Mouse (Mus musculus) stomach, embryonic 14.5 days (tissue): ENCODE measurements around the gene Scamp2. TPM values are rescaled to one million over a fixed set of nuclear protein-coding genes. Genes with fewer than 3 reads are reported as not detected.

Source experiments
- ATAC-seq: fragments of 200-750 bp; cut with Nextera tagmentation; 2 replicates; pipeline ENCODE4 v1.8.0; 2017; ENCODE audit warnings: low read depth, moderate TSS enrichment; ENCODE audit not compliant: insufficient number of reproducible peaks, insufficient read depth, low FRiP score
- H3K27ac ChIP-seq: fragments of 300-500 bp; sonication (generic); 2 replicates; pipeline ENCODE4 v1.5.1; 2014; ENCODE audit warnings: mild to moderate bottlenecking, low read length, moderate library complexity, mixed read lengths
- H3K27me3 ChIP-seq: fragments of 300-500 bp; sonication (generic); 2 replicates; pipeline ENCODE4 v1.6.1; 2014; ENCODE audit warnings: low read length, control low read depth, mixed read lengths; ENCODE audit not compliant: control insufficient read depth, insufficient read depth
- H3K36me3 ChIP-seq: fragments of 300-500 bp; sonication (generic); 2 replicates; pipeline ENCODE4 v1.6.1; 2014; ENCODE audit warnings: mild to moderate bottlenecking, control low read depth, low read length, moderate library complexity, mixed read lengths; ENCODE audit not compliant: control insufficient read depth, insufficient read depth
- H3K4me1 ChIP-seq: fragments of 300-500 bp; sonication (generic); 2 replicates; pipeline ENCODE4 v1.6.1; 2014; ENCODE audit warnings: low read length, control low read depth, mixed read lengths; ENCODE audit not compliant: control insufficient read depth, insufficient read depth
- H3K4me2 ChIP-seq: fragments of 300-500 bp; sonication (generic); replicated peaks from 2 replicates; pipeline ENCODE4 v1.6.1; 2014; ENCODE audit warnings: low read depth, low read length, control low read depth
- H3K4me3 ChIP-seq: fragments of 300-500 bp; sonication (generic); 2 replicates; pipeline ENCODE4 v1.5.1; 2014; ENCODE audit warnings: low read depth, low read length, control low read depth
- H3K9ac ChIP-seq: fragments of 300-500 bp; sonication (generic); replicated peaks from 2 replicates; pipeline ENCODE4 v1.6.1; 2014; ENCODE audit warnings: low read depth, mild to moderate bottlenecking, control low read depth, low read length, moderate library complexity, mixed read lengths
- H3K9me3 ChIP-seq: fragments of 300-500 bp; sonication (generic); 2 replicates; pipeline ENCODE4 v1.6.1; 2016; ENCODE audit warnings: low read depth, low read length, control low read depth; ENCODE audit not compliant: control insufficient read depth
- WGBS: fragments of 180-500 bp; shearing (Covaris S2); extraction: QIAGEN DNeasy Blood & Tissue Kit; methylation state at CpG from one replicate; pipeline ENCODE4 v1.1.7; 2014; 5-methylcytosine and 5-hydroxymethylcytosine counted together
- polyA plus RNA-seq: library from polyadenylated mRNA; unstranded; fragments of >200 nt; fragmentation: Nextera tagmentation; extraction: Ambion mirVana; gene quantifications from 2 replicates; pipeline ENCODE4 v1.2.1, GENCODE M21; 2014

Gene Scamp2
- polyA plus RNA-seq, 1 experiment from 2014 or later: 85.2 TPM

DNA sequence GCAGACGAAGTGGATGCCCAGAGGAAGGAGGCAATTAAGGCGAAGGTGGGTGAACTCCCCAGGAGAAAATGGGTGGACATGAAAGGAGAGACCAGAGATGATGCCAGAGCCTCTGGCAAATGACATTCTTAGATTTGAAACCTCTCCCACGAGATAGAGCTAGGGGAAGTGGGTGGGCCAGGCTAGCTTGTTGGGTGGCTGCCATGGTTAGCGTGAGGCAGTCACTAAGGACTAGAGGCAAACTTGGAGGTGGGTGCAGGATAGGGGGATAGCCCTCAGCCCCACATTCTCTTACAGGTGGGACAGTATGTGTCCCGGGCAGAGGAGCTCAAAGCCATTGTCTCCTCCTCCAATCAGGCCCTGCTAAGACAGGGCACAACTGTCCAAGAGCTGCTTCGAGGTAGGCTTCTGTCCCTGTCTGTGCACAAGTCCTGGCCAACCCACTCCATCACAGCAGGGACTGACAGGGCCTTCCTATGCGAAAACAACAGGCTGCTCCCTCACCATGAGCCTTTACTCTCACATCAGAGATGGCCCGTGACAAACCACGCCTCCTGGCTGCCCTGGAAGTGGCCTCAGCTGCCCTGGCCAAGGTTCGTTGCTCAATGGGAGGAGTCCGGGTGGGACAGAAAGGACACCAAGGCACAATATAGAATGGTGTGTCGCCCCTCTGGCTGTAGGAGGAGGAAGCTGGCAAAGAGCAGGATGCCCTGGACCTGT is 32.9 kb downstream of the Scamp2 start:
- H3K4me1 ChIP-seq: peaks cover 8% of the 10 kb centered on the region; the same call in 1 of the 2 replicates
- no peak overlapping the region for H3K4me3 ChIP-seq
- WGBS: 55% methylated on average over 12 of the region's 12 CpGs
- peaks cover 9% of the 10 kb centered on the region for H3K36me3 ChIP-seq
- H3K4me2 ChIP-seq: no peak overlapping the region
- no peaks in the 10 kb centered on the region for H3K9me3 ChIP-seq
- no peak overlapping the region for H3K27ac ChIP-seq
- no peak for ATAC-seq
- no peaks in the 10 kb centered on the region for H3K27me3 ChIP-seq
- no peak overlapping the region for H3K9ac ChIP-seq

DNA sequence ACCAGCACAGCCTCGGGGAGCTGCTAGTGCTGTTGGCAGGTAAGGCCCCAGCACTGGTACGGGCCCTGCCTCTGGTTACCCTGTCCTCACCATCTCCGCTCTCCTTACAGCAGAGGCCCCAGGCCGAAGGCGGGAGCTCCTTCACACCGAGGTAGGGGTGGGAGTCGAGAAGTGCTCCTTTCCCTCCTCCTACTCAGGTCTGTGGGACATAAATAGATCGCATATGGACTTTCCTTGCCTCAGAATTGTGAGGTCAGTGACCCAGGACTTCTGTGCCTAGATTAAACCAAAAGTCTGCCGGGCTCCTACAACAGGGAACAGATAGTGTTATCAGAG is 33.4 kb downstream of the Scamp2 start:
- ATAC-seq: no peak
- 72% methylated on average over 9 of the region's 9 CpGs for WGBS

DNA sequence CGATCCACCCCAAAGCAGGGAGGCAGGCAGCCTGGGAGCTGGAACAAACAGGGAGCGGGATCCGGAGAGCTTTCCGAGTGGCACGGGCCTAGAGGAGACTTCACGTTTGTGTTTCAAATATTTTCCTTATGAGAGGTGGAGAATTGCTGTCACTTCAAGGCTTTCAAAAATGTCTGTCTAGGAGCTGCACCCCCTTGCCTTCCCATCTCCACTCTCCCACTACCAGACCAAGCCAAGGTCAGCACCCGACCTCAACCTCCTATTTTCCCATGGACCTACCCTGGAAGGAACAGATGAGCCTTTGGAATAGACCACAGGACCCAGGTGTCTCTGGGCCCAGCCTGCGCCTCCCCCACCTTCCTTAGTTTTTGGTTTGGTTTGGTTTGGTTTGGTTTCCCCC is 36.5 kb downstream of the Scamp2 start:
- 82% methylated on average over 8 of the region's 8 CpGs for WGBS
- Histone ChIP-seq H3K36me3 (peaks cover 9% of the 10 kb centered on the region), H3K27me3 (no peaks in the 10 kb centered on the region), H3K9me3 (no peaks in the 10 kb centered on the region), H3K4me3 (no peak overlapping the region), H3K27ac (no peak overlapping the region), H3K4me1 (peaks cover 6% of the 10 kb centered on the region; the same call in 1 of the 2 replicates), H3K4me2 (no peak overlapping the region), H3K9ac (no peak overlapping the region)
- ATAC-seq: no peak

More for the DNA sequence above, 33.4 kb downstream of the Scamp2 start:
- Histone ChIP-seq H3K27me3 (no peaks in the 10 kb centered on the region), H3K27ac (no peak overlapping the region), H3K4me3 (no peak overlapping the region), H3K9ac (no peak overlapping the region), H3K9me3 (no peaks in the 10 kb centered on the region), H3K36me3 (peaks cover 9% of the 10 kb centered on the region), H3K4me1 (peaks cover 4% of the 10 kb centered on the region; the same call in 1 of the 2 replicates), H3K4me2 (no peak overlapping the region)

DNA sequence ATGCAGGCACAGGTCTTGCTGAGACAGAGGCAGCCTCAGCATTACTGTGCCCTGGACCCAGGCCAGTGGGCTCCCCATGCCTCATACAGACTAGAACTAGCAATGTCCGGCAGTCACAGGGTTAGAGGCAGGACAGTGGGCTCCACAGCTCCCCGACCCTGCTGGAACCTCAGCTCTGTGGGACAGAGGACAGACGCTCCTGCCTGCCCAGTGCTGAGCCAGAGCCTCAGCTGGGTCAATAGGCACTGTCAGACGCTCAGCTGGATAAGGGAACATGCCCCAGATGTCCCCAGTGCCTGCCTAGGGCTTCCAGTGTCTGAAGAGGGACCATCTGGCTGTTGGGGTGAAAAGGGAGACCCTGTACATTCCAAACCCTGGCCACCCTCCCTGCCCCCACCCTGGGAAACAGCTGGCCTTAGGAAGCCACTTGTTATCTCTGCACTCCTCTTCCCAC is 37.2 kb downstream of the Scamp2 start:
- Histone ChIP-seq H3K4me1 (peaks cover 6% of the 10 kb centered on the region; the same call in 1 of the 2 replicates), H3K4me2 (no peak overlapping the region), H3K27me3 (no peaks in the 10 kb centered on the region), H3K9ac (no peak overlapping the region), H3K36me3 (peaks cover 7% of the 10 kb centered on the region), H3K9me3 (no peaks in the 10 kb centered on the region), H3K27ac (no peak overlapping the region), H3K4me3 (no peak overlapping the region)
- ATAC-seq: 0 out of 2 replicates have a peak, but pooled peaks have one; percentile 12
- 21% methylated on average over 4 of the region's 4 CpGs for WGBS

DNA sequence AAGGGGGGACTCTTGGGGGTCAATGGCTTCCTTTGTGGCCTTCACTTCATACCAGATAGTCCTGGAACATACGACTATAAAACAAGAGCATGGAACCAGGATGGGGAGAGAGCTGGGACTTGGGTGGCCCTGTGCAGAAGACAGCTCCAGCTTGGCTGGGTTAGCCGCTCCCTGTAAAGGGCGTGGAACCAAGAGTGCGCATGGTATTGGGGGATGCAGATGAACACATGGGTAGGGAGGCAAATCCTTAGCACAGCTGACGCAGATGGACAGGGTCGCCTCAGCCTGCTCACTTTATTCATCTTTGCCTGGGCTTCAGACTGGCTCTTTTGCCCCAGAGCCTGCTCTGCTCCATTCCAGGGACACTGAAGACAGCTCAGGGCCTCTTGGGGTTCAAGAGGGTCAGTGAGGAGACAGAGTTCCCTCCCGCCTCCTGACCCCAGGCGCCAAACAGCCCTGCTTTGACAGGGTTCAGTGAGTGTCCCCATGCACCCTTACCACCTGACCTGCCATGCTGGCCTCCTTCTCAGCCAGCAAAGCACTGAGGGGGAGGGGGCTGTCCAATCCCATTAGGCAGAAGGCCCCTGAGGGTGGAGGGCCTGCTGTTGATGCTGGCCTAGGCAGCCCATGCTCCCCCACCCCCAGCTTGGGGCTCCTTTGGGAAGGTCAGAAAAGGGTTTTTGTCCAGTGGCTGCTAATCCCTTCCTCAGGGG is 38.3 kb downstream of the Scamp2 start:
- Histone ChIP-seq H3K9ac (no peak overlapping the region), H3K27me3 (no peaks in the 10 kb centered on the region), H3K36me3 (peaks cover 6% of the 10 kb centered on the region), H3K4me3 (no peak overlapping the region), H3K4me1 (peaks cover 6% of the 10 kb centered on the region; the same call in 1 of the 2 replicates), H3K9me3 (no peaks in the 10 kb centered on the region), H3K27ac (no peak overlapping the region), H3K4me2 (no peak overlapping the region)
- no peak for ATAC-seq
- 50% methylated on average over 8 of the region's 8 CpGs for WGBS

DNA sequence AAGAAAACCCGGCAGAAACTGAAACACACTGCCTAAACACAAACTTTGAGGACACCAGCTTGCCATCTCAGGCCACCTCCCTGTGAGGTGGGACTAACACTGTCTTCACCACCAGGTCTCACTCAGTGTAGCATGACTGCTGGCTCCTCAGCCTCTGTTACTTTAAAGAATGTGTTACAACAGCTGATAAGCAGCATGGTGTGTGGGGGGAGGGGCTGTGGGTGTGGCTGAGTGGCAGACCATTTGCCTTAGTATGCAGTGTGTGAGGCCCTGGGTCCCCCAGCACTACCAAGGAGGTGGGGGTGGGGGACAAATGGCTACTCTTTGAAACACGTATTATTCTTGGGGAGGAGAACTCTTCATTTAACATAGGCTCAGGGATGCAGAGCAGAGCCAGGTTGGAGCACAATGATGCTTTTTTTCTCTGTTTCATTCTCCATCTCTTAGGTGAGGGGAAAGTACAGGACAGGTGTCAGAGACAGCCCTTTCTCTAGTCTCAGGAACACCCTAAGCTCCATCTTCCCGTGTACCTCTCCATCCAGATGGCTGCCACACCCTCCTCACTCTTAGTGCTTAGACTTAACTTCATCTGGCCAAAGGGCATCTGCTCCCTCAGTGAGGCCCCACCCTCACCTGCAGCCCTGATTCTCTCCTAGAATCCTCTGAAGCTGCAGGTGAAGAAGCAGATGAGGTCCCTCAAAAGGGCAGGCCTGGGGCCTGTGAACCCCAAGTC is 40.0 kb downstream of the Scamp2 start:
- WGBS: 3% methylated on average over 3 of the region's 3 CpGs

DNA sequence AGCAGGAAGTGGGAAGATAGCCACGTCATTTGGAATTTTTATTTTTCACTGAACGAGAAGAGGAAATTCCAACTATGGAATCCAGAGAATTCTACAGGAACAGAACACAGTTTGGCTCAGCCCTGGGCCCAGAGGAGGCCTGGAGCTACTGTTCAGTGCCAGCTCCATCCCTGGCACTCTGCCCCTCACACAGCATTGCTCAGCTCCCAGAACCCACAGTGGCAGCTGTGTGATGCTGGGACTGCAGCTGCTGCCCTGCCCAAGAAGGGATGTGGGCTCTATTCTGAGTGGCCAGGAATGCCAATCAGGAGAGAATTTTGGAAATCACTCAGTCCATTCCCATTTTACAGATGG is 40.6 kb downstream of the Scamp2 start:
- Histone ChIP-seq H3K4me2 (no peak overlapping the region), H3K36me3 (no peaks in the 10 kb centered on the region), H3K4me3 (no peak overlapping the region), H3K27ac (no peak overlapping the region), H3K9me3 (no peaks in the 10 kb centered on the region), H3K27me3 (no peaks in the 10 kb centered on the region), H3K4me1 (peaks cover 6% of the 10 kb centered on the region; the same call in 1 of the 2 replicates), H3K9ac (no peak overlapping the region; the same call in 1 of the 2 replicates)
- no peak for ATAC-seq
- WGBS: 33% methylated on average over 2 of the region's 2 CpGs

More for the DNA sequence above, 40.0 kb downstream of the Scamp2 start:
- Histone ChIP-seq H3K4me1 (peaks cover 6% of the 10 kb centered on the region; the same call in 1 of the 2 replicates), H3K27me3 (no peaks in the 10 kb centered on the region), H3K36me3 (no peaks in the 10 kb centered on the region), H3K9ac (no peak overlapping the region), H3K27ac (no peak overlapping the region), H3K4me3 (no peak overlapping the region), H3K4me2 (no peak overlapping the region), H3K9me3 (no peaks in the 10 kb centered on the region)
- peak; percentile 64; the same call in 1 of the 2 replicates for ATAC-seq

DNA sequence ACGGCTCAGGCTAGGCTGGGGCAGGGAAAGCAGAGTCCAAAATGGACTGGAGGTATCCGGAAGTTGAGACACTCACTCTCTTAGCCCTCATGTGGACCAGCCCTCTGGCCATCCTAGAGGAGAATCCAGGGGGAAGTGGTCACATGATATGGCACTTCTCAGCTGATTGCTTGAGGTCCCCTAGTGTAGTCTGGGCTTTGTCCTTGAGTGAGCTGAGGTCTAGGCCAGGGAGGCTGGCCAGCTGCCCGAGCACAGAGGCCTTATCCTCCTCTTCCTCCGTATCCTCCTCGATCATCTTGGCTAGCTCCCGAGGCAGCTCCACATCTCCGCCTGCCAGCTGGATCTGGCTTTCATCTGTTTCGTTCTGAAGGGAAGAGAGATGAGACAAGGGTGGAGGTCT is 41.4 kb downstream of the Scamp2 start:
- H3K4me2 ChIP-seq: no peak overlapping the region
- no peaks in the 10 kb centered on the region for H3K27me3 ChIP-seq
- H3K4me3 ChIP-seq: no peak overlapping the region
- WGBS: 50% methylated on average over 8 of the region's 8 CpGs
- no peak for ATAC-seq
- H3K9me3 ChIP-seq: no peaks in the 10 kb centered on the region
- peaks cover 6% of the 10 kb centered on the region; the same call in 1 of the 2 replicates for H3K4me1 ChIP-seq
- no peak overlapping the region for H3K27ac ChIP-seq
- H3K9ac ChIP-seq: no peak overlapping the region
- no peaks in the 10 kb centered on the region for H3K36me3 ChIP-seq
